Mouse (Mus musculus) ES-CJ7 (cell line): Measurements from ENCODE around the gene Mprip.
"Not testable (repeated sequence)": the region's sequence is repeated elsewhere in the genome, so short reads cannot be mapped to it uniquely, and the experiment has no call there.

Experiments used
- DNase-seq: peaks from one replicate; pipeline ENCODE4 v3.0.0; 2011; ENCODE audit warnings: low read depth, low spot score

Mprip gene

DNA sequence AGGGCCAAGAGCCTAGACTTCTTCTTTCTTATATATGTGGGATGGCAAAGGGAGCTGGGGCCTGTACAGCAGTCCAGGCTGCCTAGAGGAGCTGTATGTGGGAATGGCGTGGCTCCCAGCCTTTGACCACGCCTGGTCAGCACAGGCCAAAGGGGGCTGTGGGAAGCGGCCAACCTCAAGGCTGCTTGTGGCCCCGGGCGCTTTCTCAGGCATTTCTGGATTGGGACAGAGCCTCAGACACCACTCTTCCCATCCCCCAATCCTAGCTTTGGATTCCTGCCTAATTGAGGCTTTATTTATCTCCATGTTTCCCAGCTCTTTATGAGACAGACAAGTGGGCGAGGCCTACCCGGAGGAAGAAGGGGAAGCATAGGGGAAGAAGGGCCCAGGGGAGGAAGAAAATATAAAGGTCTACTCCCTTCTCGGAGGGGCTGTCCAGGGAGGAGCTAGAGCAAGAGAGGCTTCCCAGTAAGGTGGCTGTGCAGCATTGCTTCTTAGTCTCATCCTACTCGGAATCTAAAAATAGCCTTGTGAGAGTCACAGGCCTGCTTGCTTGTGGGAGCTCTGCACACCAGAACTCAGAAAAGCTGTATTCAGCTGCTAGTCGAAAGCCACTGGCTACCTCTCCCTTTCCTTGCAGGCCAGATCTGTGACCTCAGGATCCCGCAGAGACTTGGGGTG, 47.0 kb downstream of the Mprip start:
- peak; percentile 51 for DNase-seq

DNA sequence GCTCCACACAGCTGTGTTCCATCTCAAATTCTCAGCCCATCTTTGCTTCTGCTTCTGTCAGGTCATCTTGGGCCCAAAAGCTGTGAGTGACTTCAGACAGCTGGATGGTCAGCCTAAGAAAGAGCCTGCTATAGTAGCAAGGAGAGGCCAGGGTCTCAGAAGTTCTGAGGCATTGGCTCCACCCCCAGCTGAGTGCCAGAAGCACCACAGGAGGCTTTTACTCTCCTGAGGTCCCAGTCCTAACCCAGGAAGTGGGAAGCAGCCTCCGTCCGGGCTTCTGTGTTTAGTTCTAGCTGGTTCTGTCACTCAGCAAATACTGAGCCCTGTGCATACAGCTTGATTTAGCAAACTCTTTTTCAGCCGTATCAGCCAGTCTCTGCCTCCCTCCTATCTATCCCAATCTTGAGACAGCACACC, 54.3 kb downstream of the Mprip start:
- DNase-seq: no peak

DNA sequence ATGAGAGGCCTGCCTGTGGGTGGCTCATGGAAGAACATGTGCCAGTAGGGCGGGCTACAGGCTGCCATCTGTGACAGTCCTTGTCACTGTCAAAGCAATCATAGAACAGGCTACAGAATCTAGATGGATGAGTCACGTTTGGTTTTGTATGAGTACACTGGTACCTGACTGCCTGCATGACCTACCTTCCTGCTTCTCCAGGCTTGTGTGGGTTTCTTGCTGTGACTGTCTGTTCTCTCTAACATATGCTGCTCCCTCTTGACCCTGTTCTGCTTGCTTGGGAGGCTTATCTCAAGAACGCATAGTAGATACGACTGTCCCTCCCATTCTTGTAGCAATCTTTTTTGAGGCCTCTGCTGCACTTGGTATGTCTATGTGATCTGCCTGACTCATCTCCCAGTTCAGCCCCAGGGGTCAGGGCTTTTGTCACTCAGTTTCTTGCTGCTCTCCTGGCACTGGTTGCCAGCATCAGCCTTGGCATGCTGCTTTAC, 56.7 kb downstream of the Mprip start:
- no peak for DNase-seq

DNA sequence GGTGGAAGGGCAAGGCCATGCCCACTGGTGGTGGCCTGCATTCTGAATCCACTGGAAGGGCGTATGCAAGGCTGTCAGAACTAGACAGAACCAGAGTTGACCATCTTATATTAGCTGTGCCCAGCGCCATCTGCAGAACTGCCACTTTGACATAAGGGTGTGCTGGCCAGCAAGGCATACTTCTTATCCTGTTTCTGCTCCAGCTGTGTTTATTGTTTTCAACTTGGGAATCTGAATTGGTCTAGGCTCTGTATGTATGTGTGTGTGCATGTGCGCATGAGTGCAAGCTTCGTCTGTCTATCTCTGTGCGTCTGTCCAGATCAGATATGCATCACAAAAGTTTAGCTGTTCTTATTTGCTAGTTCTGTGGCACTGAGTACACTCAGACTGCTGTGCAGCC, 58.1 kb downstream of the Mprip start:
- no peak for DNase-seq

DNA sequence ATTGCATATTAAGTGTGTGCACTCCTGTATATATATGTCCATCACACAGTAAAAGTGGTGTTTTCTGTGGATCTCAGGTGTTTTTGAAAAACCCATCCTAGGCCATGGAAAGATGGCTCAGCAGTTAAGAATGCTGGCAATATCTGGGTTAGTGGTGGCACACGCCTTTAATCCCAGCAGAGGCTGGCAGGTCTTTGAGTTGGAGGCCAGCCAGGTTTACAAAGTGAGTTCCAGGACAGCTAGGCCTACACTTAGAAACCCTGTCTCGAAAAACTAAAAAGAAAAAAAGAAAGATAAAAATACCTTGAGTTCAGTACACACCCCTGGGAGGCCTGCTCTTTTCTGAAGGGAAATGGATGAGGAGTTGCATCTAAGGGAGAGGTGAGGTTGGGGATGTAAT, 60.3 kb downstream of the Mprip start:
- no peak for DNase-seq

DNA sequence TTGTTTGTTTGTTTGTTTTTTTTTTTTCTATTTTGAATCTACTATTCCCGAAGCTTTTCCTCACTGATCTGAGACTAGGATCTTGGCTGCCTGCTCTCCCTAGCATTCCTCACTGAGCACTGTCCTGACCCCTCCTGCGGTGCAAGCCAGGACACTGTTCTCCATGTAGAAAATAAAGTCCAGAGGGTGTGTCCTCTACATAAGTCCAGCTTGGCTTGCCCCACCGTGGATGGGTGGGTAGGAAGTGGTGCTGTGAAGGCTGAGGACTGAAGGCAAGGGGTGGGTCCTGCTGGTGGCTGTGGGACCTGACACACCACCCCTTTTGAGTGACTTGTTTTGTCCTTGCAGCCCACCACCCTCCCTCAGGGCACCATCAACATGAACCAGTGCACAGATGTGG, 66.1 kb downstream of the Mprip start:
- DNase-seq: no peak

DNA sequence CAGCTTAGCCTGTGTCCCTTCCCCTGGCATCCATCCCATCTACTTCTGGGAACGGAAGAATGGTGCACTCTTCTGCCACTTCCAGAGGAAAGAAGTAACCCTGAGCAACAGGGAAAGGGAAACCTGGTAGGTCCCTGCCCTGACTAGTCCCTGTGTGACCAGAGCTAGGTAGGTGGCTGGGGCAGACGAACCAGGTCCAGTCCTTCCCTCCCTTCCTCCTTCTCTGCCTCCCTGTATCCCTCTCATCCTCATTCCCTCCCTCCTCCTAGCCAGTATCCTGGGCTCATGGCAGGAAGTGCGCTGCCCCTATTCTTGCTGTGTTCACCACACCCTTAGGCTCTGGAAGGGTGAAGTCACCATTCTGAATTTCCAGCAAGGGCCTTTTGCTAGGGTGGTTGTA, 70.7 kb downstream of the Mprip start:
- DNase-seq: no peak

DNA sequence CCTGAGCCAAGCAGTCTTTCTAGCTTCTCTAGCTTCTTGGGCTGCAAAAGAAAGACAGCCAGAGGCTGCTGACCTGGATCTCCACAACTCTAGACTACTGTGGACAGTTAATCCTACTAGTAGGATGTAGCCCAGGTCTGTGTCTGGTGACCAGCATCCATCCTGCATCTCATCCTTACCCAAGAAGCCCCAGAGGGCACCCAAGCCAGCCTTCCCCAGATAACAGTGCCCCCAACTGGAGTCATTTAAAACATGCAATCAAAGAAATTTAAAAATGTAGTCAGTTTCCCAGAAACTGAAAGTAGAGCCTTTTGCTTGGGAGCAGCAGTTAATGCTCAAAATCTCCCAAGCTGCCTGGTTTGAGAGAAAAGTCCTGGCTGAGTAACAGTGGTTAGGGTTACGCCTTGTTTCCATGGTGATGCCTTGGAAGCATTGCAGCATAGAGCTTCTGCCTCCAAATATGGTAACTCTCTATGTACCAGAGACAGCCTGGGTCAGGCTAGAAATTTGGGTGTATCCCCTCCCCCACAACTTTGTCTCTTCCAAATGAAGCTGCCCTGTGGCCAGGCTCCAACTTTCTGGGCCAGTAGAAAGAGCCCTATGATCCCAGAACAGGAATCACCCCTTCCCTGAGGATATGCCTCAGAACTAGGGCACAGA, 71.4 kb downstream of the Mprip start:
- peak; percentile 54 for DNase-seq

DNA sequence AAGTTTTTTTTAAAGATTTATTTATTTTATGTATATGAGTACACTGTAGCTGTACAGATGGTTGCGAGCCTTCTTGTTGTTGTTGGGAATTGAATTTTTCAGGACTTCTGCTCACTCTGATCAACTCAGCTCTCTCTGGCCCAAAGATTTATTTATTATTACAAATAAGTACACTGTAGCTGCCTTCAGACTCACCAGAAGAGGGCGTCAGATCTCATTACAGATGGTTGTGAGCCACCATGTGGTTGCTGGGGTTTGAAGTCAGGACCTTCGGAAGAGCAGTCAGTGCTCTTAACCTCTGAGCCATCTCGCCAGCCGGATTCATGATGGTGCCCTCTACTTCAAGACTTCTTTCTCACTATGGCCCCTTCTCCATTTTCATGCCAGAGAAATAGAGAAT, 72.5 kb downstream of the Mprip start:
- DNase-seq: not testable (repeated sequence)

DNA sequence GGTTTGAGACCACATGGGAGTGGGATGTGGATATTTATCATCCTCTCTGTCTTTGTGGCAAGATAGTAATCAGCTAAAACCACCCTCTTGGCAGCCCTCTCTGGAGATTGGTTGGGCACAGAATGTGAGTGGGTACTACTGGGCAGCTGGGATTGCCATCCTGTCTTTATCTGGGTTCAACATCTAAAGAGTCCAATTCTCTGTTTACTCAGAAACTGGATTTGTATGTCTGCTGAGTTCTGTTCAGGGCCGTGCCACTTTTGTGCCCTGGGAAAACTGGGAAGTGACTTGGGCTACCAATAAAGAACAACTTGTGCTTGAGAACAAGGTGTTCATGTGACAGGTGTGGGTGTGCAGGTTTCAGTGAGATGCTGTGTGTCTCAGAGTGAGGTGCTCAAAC, 73.2 kb downstream of the Mprip start:
- no peak for DNase-seq

DNA sequence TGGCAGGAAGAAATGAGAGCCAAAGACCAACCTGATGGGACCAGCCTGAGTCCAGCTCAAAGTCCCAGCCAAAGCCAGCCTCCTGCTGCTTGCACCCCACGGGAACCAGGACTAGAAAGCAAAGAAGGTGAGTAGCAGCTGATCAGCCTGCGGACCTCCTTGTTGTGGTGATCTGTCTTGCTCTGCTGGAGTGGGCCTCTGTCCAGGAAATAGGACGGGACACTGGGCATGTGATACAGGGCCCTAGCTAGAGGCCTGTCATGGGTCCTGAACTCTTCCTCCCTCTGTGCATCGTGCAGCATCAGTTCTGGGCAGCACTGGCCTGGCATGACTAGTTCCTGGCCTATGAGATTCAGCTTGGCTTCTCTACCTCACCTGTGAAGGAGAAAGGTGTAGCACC, 74.8 kb downstream of the Mprip start:
- not testable (repeated sequence) for DNase-seq

DNA sequence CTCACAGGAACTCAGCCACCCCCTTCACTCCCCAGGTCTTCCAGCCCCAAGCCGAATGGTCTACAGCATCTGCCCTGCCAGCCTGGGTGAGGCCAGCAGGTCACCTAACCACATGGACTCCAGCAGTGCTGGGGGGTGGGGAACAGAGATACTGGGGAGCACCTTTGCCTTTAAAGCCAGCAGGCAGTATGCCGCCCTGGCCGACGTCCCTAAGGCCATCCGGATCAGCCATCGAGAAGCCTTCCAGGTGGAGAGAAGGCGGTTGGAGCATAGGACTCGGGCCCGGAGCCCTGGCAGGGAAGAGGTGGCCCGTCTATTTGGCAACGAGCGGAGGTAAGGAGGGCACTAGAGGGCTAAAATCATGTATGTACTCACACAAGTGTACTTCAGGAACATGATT, 76.1 kb downstream of the Mprip start:
- DNase-seq: no peak

DNA sequence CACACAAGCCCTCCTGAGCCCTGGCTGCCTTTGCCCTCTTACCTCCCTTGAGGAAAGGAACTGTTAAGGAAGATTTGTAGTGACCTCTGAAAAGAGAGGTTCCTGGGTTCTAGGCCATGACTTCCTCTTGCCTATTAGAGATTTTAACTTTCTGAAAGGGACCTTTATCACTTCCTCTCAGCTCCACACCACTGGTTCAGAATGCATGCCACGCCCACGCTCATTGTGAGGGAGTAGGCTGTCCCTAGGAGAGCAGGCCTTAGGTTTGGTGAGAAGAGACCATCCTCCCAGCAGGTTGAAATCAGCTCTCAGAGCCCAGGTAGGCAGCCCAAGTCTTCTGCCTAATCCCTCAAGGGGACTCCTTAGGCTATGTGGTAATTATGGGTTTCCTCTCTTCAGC, 78.9 kb downstream of the Mprip start:
- no peak for DNase-seq

DNA sequence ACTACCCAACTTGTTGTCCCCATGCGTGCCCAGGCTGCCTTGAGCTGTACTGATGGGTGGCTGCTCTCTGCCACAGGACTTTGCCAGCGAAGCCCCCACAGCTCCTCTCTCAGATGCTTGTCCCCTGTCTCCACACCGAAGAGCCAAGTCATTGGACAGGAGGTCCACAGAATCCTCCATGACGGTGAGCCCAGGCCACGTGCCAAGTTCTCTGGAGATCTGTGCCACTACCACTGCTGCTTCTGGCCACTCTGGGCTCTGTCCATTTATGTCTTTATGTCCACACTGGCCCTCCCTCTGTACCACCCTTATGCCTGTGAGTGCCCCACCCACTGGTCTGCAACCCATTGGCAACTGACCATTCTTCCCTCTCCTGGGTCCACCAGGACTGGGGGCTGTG, 80.8 kb downstream of the Mprip start:
- no peak for DNase-seq

DNA sequence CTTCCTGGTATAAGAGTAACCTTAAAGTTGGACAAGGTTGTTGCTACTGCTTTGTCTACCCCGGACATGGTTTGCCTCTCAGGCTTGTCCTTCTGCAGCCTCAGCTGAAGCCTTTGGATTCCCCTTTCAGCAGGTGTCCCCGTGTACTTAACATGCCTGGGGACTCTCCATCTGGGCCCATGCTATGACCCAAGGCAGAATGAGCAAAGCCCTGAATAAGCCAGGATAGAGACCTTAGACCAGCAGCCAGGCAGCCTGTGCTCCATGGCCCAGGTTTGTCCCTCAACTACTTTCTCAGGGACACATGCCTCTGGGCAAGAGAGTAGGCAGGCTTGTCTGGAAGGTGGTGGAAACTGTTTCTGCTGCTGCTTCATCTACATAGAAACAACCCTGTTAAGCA, 82.2 kb downstream of the Mprip start:
- DNase-seq: no peak

DNA sequence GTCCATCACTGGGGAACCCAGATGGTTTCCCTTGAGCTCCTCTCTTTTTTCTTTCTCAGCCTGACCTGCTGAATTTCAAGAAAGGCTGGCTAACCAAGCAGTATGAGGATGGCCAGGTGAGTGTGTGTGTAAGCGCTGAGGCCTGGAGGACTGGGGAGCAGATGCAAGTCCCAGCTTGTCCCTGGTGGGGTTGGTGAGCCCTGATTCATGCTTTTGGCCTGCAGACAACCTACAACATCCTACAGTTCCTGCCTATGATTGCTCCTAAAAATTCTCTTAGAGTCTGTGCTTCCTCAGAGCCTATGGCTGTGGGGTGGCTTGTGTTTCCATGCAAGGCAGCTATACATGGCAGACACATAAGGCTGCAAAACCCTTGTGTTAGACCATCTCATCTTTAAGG, 82.6 kb downstream of the Mprip start:
- no peak for DNase-seq

DNA sequence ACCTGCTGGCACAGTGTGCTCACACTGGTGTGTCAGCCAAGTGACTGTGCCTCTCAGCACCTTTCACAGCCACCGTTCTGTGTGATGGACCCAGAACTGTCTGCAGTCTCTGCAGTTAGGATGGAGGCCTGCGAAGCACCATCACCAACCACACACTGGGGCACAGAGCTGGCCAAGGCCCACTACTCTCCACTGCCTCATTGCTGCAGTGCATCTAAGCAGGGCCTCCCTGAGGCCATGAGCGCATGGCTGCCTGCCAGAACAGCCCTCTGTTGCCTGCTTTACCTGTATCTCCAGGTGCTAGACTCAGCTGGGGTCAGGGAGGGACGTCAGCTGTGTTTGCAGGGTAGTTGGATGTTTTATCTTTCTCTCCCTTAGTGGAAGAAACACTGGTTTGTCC, 83.3 kb downstream of the Mprip start:
- DNase-seq: no peak

DNA sequence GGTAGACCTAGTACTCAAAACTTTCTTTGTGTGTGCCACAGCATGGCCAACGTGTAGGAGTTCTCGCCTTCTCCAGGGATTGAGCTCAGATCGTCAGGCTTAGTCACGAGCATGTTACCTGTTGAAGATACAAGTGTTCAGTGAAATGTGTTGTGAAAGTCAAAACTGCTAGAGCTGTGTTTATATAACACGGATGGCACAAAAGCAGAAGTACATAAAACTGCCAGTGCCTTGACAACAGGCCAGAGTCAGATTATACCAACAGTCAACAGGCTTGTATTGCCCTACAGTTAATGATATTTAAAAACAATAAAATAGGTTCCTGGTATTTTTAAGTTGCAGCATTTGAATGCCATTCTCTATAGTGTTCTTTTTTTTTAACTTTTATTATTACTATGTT, 84.7 kb downstream of the Mprip start:
- DNase-seq: no peak

DNA sequence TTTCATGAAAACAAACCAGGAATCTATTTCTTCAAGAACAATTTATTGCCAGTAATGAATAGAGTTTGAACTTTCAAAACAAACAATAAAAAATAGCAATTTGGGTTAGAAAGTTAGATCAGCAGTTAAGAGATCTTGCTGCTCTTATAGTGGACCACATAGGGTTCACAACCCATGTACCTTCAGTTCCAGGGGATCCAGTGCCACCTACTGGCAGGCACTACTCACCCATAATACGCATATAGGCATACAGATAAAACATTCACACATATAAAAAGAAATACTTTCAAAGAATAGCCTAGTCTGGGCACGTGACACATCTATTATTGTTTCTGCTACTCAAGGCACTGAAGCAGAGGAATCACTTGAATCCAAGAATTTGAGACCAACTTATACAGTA, 85.5 kb downstream of the Mprip start:
- DNase-seq: peak; percentile 38

DNA sequence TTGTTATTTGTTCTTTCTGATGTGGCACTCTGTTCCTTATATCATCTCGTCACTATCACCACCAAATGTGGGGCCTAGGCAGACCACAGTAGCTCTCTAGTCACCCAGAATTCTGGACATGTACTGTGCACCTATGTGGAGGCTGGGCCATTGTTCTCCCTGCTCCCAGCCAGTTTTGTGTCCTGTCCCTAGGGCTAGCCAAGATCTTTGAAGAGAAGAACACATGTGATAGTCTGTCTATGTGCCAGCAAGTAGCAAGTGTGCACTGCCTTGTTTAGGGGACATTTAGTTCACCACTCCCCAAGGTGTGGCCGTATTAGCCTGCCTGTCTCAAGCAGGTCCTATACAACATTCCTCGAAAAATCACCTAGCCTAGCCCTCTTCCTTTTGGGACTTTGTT, 87.9 kb downstream of the Mprip start:
- no peak for DNase-seq

DNA sequence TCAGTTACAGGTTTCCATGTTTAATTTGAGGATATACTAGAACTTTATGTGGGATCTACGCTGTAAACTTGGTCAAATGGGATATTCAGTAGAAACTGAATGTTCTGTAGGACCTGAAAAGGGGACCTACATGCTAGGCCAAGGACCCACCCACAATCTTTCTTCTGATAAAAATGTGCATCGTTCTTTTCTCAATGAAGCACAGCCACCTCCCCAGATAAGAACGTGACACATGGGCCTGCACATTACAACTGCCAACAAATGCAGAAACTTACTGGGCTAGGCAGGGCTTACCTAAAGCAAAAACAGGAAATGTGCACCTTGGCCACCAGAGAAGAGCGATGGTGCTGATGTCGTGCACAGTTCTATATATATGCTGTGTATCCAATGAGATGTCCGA, 93.4 kb downstream of the Mprip start:
- DNase-seq: no peak

DNA sequence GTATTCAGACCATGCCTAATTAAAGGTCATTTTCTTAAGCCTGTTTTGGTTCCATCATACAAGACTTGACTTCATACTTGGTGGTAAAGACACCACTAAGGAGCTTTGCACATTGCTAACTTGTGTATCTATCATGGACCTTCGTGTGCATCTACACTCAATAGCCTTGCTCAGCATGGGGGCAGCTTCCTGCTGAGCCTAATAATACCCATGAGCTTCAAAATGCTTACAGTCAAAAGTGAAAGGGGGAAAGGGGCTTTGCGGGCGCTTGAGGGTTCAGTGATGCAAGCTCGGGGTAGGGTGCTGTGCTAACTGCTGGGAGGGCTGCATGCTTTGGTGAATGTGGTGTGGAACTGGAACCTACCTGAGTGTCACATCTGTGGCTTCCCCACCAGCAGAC, 95.2 kb downstream of the Mprip start:
- no peak for DNase-seq

DNA sequence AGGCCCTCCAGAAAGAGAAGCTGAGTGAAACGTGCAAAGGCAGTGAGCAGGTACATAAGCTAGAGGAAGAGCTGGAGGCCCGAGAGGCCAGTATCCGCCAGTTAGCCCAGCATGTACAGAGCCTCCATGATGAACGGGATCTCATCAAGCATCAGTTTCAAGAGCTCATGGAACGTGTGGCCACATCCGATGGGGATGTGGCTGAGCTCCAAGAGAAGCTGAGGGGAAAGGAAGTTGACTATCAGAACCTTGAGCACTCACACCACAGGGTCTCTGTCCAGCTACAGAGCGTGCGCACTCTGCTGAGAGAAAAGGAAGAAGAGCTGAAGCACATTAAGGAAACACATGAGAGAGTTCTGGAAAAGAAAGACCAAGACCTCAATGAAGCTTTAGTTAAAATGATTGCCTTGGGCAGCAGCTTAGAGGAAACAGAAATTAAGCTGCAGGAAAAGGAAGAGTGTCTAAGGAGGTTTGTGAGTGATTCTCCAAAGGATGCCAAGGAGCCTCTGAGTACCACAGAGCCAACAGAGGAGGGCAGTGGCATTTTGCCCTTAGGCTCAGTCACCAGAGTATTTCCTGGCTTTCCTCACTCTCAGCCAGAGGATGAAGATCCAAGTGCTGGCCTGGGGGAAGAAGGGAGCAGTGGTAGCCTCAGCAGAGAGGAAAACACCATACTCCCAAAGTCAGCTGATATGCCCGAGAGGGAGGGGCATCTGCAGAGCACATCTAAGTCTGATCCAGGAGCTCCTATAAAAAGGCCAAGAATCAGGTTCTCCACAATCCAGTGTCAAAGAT, 97.3 kb downstream of the Mprip start:
- DNase-seq: no peak
